Mouse (Mus musculus) heart, embryonic 12.5 days (tissue): ENCODE data around the gene Strn4. TPM values are rescaled to one million over a fixed set of nuclear protein-coding genes. Genes with fewer than 3 reads are reported as not detected.

Experiments used
- ATAC-seq: fragments of 200-750 bp; cut with Nextera tagmentation; 2 replicates; pipeline ENCODE4 v1.8.0; 2017; ENCODE audit warnings: moderate TSS enrichment, moderate library complexity; ENCODE audit not compliant: insufficient number of reproducible peaks, low FRiP score
- H3K27ac ChIP-seq: fragments of 300-500 bp; sonication (generic); 2 replicates; pipeline ENCODE4 v1.5.1; 2016; ENCODE audit warnings: mild to moderate bottlenecking, moderate library complexity; ENCODE audit not compliant: poor library complexity, severe bottlenecking
- H3K27me3 ChIP-seq: fragments of 300-500 bp; sonication (generic); replicated peaks from 2 replicates; pipeline ENCODE4 v1.6.1; 2016; ENCODE audit warnings: mild to moderate bottlenecking, moderate library complexity
- H3K36me3 ChIP-seq: fragments of 300-500 bp; sonication (generic); 2 replicates; pipeline ENCODE4 v1.6.1; 2016; ENCODE audit warnings: mild to moderate bottlenecking, moderate library complexity
- H3K4me1 ChIP-seq: fragments of 300-500 bp; sonication (generic); replicated peaks from 2 replicates; pipeline ENCODE4 v1.6.1; 2016; ENCODE audit warnings: mild to moderate bottlenecking
- H3K4me2 ChIP-seq: fragments of 300-500 bp; sonication (generic); 2 replicates; pipeline ENCODE4 v1.6.1; 2016; ENCODE audit warnings: mild to moderate bottlenecking, moderate library complexity
- H3K4me3 ChIP-seq: fragments of 300-500 bp; sonication (generic); 2 replicates; pipeline ENCODE4 v1.5.1; 2016; ENCODE audit warnings: mild to moderate bottlenecking
- H3K9ac ChIP-seq: fragments of 300-500 bp; sonication (generic); 2 replicates; pipeline ENCODE4 v1.6.1; 2016; ENCODE audit warnings: mild to moderate bottlenecking, moderate library complexity
- H3K9me3 ChIP-seq: fragments of 300-500 bp; sonication (generic); replicated peaks from 2 replicates; pipeline ENCODE4 v1.6.1; 2016; ENCODE audit warnings: mild to moderate bottlenecking, moderate library complexity
- WGBS: fragments of 180-500 bp; shearing (Covaris S2); methylation state at CpG from one replicate; pipeline ENCODE4 v1.1.7; 2016; 5-methylcytosine and 5-hydroxymethylcytosine counted together
- polyA plus RNA-seq: library from polyadenylated mRNA; unstranded; fragments of >200 nt; fragmentation: Nextera tagmentation; extraction: Ambion mirVana; gene quantifications from 2 replicates; pipeline ENCODE4 v1.2.1, GENCODE M21; 2016

Gene Strn4
- polyA plus RNA-seq, 1 experiment from 2014 or later = 103 TPM

DNA sequence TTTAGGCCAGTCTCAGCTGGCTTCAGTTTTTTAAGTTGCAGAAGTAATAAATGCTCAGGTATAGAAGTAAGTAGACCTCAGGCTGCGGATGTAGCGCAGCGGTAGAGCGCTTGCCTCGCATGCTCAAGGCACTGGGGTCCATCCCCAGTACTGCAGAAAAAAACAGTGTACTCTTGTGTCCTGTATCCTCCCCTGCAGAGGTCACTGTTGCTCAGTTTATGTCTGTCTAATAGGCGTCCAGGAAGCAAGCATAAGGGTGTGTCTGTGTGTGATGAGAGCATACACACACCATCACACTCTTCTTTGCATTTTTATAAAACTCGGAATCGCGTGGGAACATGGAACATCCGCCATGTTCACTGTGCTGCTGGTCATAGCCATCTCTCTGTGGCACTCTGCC is 10.1 kb downstream of the Strn4 start:
- 81% methylated on average over 10 of the region's 10 CpGs for WGBS
- H3K4me3 ChIP-seq = no peak overlapping the region
- no peak for ATAC-seq
- peaks cover 50% of the 10 kb centered on the region for H3K4me1 ChIP-seq
- no peak overlapping the region for H3K27ac ChIP-seq
- peak overlapping the region; percentile 20; the same call in 1 of the 2 replicates for H3K9ac ChIP-seq
- H3K36me3 ChIP-seq = peaks cover 79% of the 10 kb centered on the region
- H3K4me2 ChIP-seq = no peak overlapping the region
- H3K27me3 ChIP-seq = no peaks in the 10 kb centered on the region
- no peaks in the 10 kb centered on the region for H3K9me3 ChIP-seq

DNA sequence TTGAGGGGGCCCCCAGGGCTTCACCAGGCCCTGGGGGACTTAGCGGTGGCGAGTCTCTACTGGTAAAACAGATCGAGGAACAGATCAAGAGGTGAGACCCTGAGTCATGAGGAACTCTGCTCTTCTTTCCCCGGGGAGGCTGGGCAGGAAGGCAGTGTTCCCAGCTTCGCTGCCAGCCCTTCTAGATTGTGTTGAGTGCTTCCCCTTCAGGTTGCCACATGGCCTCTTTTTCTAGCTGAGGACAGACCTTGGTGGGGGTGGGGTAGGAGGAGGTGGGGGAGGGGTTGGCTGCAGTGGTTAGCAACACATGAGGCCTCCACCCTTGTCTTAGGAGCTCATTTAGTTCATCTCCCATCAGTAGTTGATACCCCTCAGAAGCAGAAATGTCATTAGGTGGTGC is 10.9 kb downstream of the Strn4 start:
- peaks cover 87% of the 10 kb centered on the region for H3K36me3 ChIP-seq
- WGBS = 59% methylated on average over 5 of the region's 5 CpGs
- H3K27ac ChIP-seq = no peak overlapping the region

DNA sequence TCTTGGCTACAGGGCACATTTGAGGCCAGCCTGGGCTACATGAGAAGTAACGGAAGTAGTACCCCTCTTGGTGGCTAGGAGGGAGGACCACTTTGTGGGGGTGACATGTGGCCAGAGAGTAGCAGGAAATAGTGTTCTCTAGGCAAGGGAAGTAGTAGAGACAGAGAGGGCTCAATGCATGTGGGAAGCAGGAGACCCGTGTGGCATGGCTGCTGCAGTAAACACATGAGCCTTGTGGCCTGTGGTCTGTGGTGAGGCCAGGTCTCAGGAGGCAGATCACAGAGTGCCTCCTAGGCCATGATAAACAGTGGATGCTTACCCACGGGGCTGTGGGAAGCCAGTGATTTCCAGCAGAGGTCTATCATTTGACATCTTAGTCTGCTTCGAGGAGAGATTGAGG is 11.6 kb downstream of the Strn4 start:
- Histone ChIP-seq H3K9ac (no peak overlapping the region), H3K4me1 (peaks cover 35% of the 10 kb centered on the region), H3K36me3 (peaks cover 94% of the 10 kb centered on the region), H3K27me3 (no peaks in the 10 kb centered on the region), H3K4me2 (no peak overlapping the region), H3K9me3 (no peaks in the 10 kb centered on the region), H3K4me3 (no peak overlapping the region), H3K27ac (no peak overlapping the region)
- 76% methylated on average over 4 of the region's 4 CpGs for WGBS
- ATAC-seq = no peak

More for the DNA sequence above, 10.9 kb downstream of the Strn4 start:
- Histone ChIP-seq H3K4me2 (no peak overlapping the region), H3K27me3 (no peaks in the 10 kb centered on the region), H3K4me3 (no peak overlapping the region), H3K9ac (0 out of 2 replicates have a peak overlapping the region, but pooled peaks have one; percentile 20), H3K4me1 (peaks cover 42% of the 10 kb centered on the region), H3K9me3 (no peaks in the 10 kb centered on the region)
- ATAC-seq = no peak

DNA sequence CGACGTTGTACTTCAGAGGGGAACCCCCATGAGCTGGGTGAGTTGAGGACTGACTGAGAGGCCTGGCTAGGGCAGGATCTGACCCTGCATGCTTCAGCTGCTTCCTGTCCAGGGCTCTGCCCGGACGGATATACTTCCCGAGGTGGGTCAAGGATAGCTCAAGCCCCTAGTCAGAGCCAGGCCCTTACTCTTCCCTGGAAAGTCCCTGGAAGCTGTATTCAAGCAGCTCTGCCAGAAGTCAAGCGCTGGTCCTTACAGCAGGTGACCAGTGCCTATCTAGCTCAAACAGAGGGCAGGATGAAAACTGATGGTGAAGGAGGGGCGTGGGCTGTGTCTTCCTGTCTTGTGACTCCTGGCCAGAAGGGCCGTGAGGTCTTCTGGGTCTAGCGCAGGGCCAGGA is 14.8 kb downstream of the Strn4 start:
- 82% methylated on average over 9 of the region's 9 CpGs for WGBS
- Histone ChIP-seq H3K4me2 (no peak overlapping the region), H3K4me3 (no peak overlapping the region), H3K9ac (no peak overlapping the region), H3K27me3 (no peaks in the 10 kb centered on the region), H3K4me1 (peaks cover 15% of the 10 kb centered on the region), H3K36me3 (peaks cover 98% of the 10 kb centered on the region), H3K27ac (no peak overlapping the region), H3K9me3 (no peaks in the 10 kb centered on the region)
- no peak for ATAC-seq

DNA sequence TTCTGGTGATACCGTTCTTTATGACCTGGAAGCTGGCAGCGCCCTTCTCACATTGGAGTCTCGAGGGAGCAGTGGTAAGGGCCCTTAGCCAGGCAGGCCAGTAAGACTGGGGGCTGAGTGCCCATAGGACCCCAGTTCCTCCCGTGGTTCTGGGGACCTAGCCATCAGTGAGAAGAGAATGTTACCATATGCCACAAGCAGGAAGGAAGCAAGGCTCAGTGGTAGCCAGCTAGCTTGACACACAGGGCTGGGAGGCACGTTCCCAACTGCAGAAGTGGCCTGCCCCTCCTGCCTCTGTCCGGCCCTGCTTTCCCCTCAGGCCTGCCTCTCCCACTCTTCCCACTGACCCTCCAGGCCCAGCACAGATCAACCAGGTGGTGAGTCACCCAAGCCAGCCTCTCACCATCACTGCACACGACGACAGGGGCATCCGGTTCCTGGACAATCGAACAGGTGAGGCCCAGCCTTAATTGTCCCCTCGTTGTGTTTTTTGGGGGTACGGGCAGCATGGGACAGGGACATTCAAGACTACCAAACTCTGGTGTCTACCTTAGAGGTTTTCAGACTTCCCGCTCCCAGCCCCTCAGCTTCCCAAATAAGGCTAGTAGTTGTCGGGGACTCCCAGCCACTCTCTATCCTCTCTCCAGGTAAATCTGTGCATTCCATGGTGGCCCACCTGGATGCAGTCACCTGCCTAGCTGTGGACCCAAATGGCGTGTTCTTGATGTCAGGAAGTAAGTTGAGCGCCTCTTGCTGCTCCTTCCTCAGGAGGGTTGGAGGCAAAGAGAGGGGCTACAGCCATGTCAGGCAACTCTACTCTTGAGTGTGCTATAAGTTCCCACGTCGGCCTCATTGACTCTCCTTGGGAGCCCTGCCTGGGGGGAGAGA is 22.5 kb downstream of the Strn4 start:
- 90% methylated on average over 18 of the region's 18 CpGs for WGBS
- Histone ChIP-seq H3K9me3 (no peaks in the 10 kb centered on the region), H3K9ac (no peak overlapping the region), H3K4me2 (no peak overlapping the region), H3K27me3 (no peaks in the 10 kb centered on the region), H3K36me3 (peaks cover 70% of the 10 kb centered on the region), H3K4me1 (peaks cover 14% of the 10 kb centered on the region), H3K27ac (no peak overlapping the region), H3K4me3 (no peak overlapping the region)
- no peak for ATAC-seq

DNA sequence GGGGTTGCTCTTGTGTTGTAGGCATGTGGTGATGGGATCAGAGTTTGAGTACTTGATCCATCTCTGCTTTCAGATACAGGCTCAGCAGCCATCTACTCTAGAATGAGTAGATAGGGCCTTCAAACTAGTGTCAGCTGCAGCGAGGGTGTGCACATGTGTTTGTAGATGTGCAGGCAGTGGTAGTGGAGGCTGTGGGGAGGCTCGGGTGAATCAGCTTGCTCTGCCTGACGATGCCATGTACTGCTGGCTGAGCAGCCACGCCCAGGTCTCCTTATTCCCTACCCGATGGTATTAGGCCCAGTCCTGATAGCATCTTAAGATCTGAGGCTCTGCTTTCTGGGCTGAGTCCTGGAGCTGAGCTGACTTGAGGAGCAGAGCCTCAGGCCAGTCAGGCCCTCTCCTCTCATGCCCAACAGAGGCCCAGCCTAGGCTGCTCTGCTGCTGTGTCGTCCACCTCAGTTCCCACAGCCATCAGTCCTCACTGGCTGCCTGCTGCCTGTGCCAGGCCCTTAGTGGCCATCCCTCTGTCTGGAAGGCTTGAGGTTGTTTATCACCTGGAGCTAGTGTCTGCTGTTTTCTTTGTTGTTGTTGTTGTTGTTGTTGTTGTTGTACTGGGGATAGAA is 23.2 kb downstream of the Strn4 start:
- Histone ChIP-seq H3K27ac (no peak overlapping the region), H3K4me3 (no peak overlapping the region), H3K4me2 (no peak overlapping the region), H3K9me3 (no peaks in the 10 kb centered on the region), H3K27me3 (no peaks in the 10 kb centered on the region), H3K36me3 (peaks cover 63% of the 10 kb centered on the region), H3K9ac (no peak overlapping the region), H3K4me1 (peaks cover 19% of the 10 kb centered on the region)
- no peak for ATAC-seq
- 78% methylated on average over 6 of the region's 6 CpGs for WGBS

DNA sequence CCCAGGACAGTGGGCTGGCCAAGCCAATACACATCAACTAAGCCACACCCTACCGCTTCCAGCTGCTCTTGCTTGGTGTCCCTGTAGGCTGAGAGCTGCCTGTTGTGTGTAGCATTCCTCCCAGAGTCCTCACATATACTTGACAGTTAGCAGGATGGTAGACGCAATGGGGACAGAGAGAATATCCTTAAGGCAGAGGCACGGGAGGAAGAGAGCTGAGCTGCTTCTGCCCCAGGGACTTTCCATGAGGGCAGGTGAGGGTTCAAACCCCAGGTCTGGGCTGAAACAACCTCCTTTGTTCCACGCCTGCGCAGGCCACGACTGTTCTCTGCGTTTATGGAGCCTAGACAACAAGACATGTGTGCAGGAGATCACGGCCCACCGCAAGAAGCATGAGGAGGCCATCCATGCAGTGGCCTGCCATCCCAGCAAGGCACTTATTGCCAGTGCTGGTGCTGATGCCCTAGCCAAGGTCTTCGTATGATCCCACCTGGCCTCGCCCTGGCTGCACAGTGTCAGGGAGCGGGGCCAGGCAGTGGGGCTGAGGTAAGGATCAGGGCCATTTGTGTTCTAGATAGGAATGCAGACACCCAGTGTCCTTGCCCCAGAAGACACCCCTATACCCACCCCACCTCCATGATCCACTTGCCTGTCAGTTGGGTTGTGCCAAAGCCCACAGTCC is 23.9 kb downstream of the Strn4 start:
- Histone ChIP-seq H3K27me3 (no peaks in the 10 kb centered on the region), H3K4me3 (no peak overlapping the region), H3K9me3 (no peaks in the 10 kb centered on the region), H3K4me1 (peaks cover 24% of the 10 kb centered on the region), H3K9ac (no peak overlapping the region), H3K36me3 (peaks cover 56% of the 10 kb centered on the region), H3K4me2 (no peak overlapping the region), H3K27ac (no peak overlapping the region)
- WGBS = 93% methylated on average over 12 of the region's 12 CpGs
- ATAC-seq = no peak

DNA sequence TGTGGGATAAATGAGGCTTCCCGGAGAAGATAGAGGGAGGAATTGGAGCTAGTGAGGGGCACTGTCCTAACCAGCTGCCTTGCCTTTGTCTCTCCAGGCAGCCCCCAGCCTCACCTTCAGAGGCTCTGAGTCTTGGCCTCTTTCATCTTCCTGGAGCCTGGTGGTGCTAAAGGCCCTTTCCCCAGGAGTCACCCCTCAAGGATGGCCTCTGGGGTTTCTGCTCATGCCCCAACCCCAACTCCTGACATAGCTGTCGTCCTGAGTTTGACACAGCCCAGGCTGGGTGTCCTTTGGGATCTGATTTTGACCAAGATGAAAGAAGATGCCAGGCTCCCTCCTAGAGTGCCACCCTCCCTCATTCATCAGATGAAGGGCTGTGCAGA is 24.4 kb downstream of the Strn4 start:
- no peak overlapping the region for H3K4me3 ChIP-seq
- H3K4me2 ChIP-seq = no peak overlapping the region
- 94% methylated on average over 2 of the region's 2 CpGs for WGBS
- H3K9ac ChIP-seq = no peak overlapping the region
- H3K27me3 ChIP-seq = no peaks in the 10 kb centered on the region
- no peak for ATAC-seq
- H3K4me1 ChIP-seq = peaks cover 28% of the 10 kb centered on the region
- H3K9me3 ChIP-seq = no peaks in the 10 kb centered on the region
- H3K36me3 ChIP-seq = peaks cover 51% of the 10 kb centered on the region
- no peak overlapping the region for H3K27ac ChIP-seq

DNA sequence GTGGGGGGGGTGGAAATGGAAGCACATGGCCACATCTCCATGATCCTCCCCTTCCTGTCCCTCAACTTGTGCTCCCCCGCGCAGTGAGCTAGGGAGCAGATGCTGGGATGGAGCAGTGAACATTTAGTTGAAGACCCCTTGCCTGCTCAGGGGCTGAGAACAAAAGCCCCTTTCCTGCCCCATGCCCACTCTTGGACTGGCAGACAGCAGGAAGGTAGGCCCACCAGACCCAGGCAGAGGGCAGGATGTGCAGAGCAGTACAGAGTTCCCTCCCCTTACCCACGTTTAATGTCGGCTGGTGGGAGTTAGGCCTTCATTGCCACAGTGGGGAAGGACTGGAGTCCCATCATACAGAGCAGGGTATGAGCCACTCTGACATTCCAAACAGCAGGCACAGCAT is 25.4 kb downstream of the Strn4 start:
- H3K36me3 ChIP-seq = peaks cover 53% of the 10 kb centered on the region
- H3K4me3 ChIP-seq = no peak overlapping the region
- H3K4me2 ChIP-seq = no peak overlapping the region
- no peaks in the 10 kb centered on the region for H3K27me3 ChIP-seq
- no peak overlapping the region for H3K9ac ChIP-seq
- no peaks in the 10 kb centered on the region for H3K9me3 ChIP-seq
- 76% methylated on average over 4 of the region's 4 CpGs for WGBS
- H3K27ac ChIP-seq = 0 out of 2 replicates have a peak overlapping the region, but pooled peaks have one; percentile 8
- ATAC-seq = no peak
- H3K4me1 ChIP-seq = peaks cover 35% of the 10 kb centered on the region

DNA sequence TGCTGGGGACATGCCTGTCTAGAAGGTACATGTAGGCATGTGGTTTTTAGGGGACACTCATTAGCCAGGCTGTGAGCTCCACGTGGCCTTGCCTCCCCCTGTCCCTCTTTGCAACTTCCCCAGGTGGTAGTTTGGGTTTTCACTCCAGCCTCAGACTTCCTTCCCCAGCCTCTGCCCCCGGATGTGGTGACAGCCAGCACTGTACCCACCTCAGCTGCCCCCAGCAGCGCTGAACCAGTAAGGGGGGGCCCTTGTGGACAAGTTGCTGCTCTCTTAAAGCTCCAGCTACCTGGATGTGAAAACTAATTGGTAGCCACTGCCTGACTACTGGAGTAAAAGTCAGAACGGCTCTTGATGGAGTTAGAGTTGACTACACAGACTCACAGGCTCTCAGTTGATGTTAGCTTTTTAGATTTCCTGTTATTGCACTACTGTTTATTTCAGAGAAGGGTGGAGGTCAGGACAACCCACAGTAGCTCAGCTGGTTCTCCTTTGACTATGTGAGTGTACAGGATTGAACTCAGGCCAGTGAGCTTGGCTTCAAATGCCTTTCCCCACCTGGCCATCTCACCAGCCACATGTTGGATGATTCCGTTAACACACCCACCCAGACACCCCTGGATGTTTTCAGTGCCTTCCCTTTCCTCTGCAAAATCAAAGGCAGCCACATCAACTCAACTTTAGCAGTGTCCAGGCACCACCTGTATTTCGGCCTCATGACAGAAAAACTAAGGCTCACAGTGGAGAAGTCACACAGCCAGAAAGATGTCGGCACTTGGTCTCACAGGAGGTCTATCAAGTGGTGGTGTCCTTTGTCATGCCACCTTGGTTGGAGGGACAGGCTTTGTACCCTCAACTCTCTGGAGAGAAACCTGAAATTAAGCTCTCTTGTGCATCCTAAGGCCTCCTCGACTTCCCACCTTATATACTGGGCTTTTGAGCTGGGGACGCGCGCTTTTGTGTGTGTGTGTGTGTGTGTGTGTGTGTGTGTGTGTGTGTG is 26.2 kb downstream of the Strn4 start:
- H3K4me1 ChIP-seq = peaks cover 35% of the 10 kb centered on the region
- peak overlapping the region; percentile 70 for H3K4me3 ChIP-seq
- H3K4me2 ChIP-seq = peak overlapping the region; percentile 98
- H3K9ac ChIP-seq = peak overlapping the region; percentile 94
- H3K27me3 ChIP-seq = no peaks in the 10 kb centered on the region
- H3K9me3 ChIP-seq = no peaks in the 10 kb centered on the region
- 39% methylated on average over 11 of the region's 11 CpGs for WGBS
- peak overlapping the region; percentile 87 for H3K27ac ChIP-seq
- H3K36me3 ChIP-seq = peaks cover 53% of the 10 kb centered on the region
- ATAC-seq = no peak
